Mouse (Mus musculus) CD4-positive helper T cell, adult 2 months (primary cell): ENCODE data around the gene Efcab9.
"Not testable (repeated sequence)": the region's sequence is repeated elsewhere in the genome, so short reads cannot be mapped to it uniquely, and the experiment has no call there.

Experiments
- DNase-seq: peaks from one replicate; pipeline ENCODE4 v3.0.0-alpha.2; 2012; ENCODE audit warnings: low read depth, missing footprints, low spot score

The Efcab9 gene

DNA sequence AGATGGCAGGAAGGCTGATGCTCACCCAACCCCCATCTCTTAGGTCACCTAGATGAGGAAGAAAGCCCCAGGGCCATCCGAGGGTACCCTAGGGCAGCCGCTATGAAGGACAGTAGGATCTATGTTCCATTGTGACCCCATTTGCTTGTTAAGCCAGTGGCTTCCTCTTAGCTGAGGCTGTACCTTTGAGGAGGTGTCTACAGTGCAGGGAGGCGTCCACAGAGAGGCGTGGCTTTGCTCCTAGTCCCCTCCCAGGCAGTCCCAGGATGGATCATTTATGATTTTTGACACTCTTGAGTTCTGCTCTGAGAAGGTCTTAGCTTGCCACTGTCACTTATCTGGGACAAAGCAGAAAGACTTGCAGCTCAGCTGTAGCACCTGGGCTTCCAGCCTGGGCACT, 7.0 kb upstream of the Efcab9 start:
- DNase-seq = peak; percentile 41

DNA sequence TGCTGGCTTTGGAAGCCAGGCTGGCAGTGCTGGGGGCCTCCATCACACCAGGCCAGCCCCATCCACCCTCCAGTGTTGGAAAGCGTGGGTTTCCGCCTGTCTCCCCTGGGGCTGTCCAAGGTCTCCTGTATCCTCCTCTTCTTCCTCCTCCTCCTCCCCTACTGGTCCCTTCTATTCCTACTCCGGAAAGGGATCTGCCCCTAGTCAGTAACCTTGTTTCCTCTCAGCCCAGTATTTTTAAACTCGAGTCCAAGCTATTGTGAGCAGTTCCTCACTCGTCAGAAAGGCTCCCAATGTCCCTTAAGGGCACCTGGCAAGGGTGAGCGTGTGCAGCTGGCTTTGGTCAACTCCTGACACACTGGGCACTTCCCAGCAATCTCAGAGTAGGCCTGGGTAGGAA, 6.6 kb upstream of the Efcab9 start:
- DNase-seq = no peak

DNA sequence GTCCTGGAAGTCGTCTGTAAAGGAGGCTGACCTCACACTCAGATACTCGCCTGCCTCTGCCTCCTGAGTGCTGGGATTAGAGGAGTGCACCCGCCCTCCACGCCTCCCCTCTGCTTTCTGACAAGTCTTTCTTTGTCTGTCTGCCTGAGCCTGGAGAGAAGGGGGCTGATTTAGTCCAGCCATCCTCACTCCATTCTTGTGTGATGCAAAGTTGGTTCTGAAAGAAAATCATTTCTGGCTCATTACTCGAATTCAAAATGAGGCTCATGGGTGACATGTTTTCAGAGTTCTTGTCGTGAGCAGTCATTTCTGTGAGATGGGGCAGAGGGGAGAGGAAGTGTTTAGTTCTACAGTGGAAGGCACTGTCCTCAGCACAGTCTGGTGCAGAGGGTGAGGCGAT, 5.1 kb upstream of the Efcab9 start:
- DNase-seq = no peak

DNA sequence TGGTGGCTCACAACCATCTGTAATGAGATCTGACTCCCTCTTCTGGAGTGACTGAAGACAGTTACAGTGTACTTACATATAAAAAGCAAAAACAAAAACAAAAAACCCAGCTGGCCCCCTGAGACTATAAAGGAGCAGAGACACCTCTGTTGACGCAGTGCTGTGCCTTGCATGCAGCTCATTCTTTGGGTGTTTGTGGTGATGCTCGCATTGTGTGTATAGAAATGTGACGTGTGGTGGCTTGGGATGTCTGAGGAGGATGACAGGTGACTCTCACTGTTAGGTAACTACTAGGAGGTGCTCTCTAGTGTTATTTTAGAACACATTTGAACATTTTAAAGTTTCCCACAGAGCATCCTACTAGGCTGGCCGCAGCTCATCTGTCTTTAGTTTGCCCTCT, 3.8 kb upstream of the Efcab9 start:
- DNase-seq = peak; percentile 64

DNA sequence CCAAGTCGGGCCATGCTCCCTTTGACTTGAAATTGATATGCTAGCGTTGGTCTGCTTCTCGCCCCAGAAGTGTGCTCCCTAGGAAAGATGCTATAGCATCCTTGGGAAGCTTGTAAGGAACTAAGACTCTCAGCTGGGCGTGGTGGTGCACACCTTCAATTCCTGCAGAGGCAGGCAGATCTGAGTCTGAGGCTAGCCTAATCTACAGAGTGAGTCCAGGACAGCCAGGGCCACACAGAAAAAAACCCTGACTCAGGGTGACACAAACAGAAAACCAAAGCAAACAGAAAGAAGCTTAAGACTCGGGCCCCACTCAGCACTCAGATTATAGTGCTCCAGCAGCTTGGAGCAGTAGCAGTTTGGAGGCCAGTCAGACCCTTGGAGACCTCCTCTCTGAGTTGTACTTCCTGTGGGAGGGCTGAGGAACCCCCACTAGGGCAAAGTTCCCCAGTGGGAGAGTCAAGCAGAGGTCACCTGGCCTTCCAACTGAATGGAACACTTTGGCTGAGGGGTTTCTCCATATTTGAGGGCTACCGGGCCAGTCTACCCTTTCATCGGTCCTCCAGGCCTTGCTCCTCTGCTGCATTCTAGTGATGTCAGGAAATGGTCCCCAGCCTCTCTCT, 2.7 kb upstream of the Efcab9 start:
- DNase-seq = peak; percentile 58

DNA sequence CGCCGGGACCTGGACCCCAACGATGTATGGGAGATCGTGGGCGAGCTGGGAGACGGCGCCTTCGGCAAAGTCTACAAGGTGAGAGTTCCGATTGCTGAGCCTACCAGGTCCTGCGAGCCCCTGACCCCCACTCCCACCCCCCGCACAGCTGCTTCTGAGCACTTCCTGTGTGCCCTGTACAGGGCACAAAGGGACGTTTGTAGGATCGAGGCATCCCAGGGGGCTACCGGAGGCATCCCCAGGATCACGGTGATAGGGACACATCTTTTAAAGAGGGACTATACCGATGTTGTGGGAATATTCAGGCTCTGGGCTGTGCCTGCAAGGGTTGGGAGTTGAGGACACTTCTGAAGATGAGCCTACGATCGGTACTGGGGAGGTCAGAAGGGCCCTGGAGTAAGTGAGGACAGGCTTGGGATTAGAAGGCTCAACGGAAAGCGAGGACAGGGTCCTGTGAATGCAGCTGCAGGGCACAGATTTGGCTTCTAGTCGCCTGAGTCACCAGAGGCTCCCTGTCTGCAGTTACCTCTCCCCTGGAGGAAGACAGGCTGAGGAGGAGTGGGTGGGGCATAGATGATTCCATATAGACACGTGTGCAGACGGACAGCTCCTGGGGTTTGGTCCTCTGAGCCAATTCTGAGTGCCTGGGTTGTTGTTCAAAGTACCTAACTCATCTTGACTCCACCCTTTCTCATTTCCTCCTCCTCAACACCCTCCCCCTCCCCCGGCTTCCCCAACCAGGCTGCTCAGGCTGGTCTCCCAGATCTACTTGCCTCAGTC, 1.8 kb upstream of the Efcab9 start:
- DNase-seq = peak; percentile 91

DNA sequence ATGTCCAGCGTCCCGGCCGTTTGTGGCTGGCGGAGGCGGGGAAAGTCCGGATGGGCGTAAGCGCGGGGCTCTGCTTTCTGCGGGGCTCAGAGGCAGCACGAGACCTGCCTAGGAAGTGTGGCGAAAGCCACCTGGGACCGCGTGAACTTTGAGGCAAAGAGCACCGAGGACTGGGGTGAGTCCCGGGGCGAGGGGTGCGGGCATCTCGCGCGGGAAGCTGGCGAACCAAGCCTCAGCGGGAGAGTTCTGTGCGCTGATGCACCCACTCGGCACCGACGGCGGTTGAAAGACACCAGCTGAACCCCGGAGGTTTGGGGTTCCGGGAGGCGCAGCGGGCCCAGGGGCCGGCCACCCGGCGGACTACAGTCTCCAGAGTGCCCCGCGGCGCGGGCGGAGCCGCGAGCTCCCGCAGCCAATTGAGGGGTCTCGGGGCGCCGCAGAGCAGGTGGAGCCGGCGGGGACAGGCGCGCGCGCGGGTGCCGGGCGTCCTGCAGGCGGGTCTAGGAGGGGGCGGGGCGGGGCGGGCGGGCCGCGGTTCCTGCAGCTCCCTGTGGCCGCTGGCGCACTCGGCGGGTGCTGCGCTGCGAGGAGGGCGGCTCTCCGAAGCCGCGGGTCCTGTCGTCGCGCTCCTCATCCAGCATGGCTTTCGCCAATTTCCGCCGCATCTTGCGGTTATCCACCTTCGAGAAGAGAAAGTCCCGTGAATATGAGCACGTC, 1.0 kb upstream of the Efcab9 start, which contains the start of gene Stk10:
Gene Stk10 (plus strand): TSS at position 541 of the 717 bp plus-strand sequence.
- peak; percentile 94 for DNase-seq

DNA sequence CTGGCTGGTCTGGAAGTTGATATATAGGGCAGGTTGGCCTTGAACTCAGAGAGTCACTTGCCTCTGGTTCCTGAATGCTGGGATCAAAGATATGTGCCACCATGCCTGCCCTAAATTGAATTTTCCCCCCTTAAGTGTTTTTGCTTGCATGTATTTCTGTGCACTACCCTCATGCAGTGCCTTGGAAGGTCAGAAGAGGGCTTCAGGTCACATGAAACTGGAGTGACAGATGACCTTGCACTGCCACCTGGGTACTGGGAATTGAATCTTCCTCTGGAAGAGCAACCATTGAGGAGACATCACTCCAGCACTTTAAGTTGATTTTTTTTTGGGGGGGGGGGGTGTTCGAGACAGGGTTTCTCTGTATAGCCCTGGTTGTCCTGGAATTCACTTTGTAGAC, 1.7 kb downstream of the Efcab9 start:
- DNase-seq = no peak

DNA sequence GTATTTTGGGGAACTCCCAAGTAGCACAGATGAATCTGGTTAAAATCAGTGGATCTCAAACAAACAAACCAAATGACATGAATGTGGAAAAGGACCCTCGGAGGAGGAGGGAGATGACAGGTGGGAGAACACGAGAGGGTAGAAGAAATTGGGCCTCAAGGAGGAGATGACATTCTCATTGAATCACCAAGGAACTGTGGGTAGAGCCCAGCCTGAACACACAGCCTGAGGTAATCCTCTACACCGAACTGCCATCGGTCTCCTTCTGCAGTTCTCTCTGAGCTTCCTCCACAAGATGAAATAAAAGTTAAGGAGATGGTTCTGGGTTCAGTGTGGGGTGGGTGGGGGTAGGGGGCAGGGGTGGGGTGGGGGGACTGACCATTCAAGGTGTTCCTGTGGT, 4.9 kb downstream of the Efcab9 start:
- DNase-seq = no peak

DNA sequence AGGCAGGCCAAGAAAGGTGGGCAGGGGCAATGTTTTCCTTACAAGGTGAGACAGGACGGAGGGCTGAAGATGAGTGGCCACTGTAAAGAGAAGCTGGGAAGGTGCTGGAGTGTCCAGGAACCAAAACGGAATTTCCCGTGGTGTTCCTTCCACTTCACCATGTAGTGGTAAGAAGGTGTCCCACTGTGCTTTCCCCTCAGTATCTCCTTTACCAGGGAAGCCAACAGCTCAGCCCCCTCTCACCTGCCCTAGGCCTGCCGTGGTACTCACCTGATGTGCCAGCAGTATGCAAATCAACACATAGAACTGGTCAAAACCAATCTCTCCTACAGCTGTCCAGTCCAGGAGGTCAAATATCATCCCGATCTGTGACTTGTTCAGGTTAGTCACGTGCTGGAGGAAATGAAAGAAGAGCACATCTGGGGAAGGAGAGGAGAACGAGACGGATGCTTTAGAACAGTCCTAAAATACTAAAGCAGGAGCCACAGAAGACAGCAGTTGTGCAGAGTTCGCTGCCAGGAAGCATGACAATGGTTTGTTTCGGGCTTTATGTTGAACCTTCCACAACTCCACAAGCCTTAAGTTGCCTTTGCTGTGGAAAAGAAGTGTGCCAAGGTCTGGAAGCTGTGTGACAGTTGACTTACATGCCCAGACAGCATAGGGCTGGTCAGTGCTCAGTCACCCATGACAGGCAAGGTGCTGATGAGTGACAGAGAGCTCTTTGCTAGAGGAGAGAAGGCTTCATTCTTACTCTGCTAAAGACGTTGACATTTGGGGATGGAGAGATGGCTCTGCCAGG, 7.6 kb downstream of the Efcab9 start:
- DNase-seq = no peak

DNA sequence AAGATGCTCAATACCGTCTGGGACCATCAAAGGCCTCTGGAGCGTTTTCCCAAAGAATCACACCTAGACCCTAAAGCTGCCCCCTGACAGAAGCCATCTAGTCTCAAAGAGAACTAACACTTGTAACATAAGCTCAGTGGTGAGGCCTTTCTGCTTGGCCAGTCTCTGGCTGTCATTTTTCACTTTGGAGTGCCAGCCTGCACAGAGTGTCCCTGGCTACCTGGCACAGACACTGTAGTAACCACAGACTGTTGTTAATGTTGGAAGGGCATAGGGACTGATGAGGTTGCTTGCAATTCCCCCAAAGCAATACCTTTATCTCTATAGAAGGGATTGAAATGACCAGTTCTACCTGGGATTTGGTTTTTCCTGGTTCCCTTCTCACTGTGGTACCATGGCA, 10.6 kb downstream of the Efcab9 start:
- DNase-seq = no peak

DNA sequence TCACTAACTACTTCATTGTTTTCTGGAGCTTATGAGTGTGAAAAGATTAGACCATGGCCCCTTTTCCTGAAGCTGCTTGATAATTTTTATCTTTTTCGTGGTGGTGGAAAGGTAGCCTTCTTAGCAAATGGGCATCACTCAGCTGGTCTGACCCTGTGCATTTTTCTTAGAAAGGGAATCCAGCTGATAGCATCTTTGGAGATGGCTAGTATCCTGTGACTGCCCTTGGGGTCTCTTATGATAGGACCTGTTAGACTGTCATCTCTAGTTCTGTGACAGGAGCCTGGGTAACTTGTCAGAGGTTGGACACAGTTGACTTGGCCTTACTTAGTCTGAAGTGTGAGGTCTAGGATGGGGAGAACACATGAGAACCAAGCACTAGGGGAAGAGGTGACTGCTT, 12.5 kb downstream of the Efcab9 start:
- DNase-seq = no peak

DNA sequence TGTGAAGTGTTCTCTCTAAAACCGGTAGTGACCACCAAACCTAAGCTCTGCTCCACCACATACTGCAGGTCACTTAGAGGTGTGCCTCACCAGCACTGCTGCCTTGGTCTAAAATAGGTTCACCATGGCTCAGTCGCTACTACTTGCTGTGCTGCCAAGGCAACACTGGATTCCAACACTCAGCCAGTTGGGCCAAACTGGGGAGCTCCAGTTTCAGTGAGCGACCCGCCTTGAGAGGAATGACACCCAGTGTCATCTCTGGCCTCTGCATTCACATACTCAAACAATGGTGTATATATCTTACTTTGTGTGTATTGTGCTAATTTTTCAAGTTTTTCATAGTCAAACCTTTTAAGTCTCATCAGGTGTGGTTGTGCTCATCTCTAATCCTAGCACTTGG, 13.1 kb downstream of the Efcab9 start:
- DNase-seq = no peak

DNA sequence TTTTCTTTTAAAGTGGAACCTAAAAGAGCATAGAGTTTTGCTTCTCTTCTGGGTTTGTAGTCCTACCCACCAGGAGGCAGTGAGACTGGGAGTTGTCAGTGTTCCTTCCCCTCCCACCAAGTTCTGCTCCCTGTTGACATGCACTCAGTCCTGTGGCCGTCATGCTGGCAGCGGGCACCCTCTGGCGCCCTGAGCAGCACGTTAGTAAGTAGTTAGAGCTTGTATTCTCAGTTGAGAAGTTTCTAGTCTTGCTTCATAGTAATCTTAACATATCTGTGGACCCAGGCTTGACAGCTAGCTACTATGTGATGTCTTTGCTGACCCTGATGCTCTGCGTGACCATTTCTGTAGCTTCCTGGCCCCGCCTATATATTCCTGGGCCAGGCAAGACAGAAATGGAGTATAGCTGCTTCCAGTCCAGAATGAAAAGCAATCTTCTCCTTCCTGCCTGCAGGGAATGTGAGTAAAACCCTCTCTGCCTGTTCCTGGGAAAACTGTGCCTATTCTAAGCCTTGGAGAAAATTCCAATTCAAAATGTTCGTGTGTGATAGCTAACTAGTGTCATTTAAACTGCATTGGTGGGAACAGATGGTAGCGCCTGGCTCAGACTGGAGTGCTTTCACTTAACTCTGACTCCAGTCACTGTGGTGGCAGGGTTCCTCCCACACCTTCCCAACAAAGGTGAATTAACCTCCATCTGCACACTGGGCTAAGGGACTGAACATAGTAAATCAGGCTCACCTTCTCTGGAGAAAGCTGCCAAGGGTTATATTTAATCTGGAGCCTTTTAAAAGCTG, 14.8 kb downstream of the Efcab9 start:
- no peak for DNase-seq

DNA sequence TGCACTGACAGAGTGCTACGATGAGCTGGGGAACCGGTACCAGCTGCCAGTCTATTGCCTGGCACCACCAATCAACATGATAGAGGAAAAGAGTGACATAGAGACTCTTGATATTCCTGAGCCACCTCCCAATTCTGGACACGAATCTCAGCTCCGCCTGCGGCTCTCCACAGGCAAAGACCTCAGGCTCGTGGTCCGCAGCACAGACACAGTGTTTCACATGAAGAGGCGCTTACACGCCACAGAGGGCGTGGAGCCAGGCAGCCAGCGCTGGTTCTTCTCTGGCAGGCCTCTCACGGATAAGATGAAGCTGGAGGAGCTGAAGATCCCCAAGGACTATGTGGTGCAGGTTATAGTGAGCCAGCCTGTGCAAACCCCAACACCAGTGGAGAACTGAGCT, 15.8 kb downstream of the Efcab9 start:
- no peak for DNase-seq

DNA sequence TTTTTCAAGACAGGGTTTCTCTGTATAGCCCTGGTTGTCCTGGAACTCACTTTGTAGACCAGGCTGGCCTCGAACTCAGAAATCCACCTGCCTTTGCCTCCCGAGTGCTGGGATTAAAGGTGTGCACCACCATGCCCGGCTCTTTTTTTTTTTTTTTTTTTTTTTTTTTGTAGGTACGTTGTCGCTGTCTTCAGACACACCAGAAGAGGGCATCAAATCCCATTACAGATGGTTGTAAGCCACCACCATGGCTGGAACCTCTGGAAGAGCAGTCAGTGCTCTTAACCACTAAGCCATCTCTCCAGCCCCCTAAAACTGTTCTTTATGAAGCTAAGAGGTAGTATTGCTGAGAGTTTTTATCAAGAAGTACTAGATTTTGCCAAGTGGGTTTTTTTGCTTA, 17.0 kb downstream of the Efcab9 start:
- DNase-seq = not testable (repeated sequence)

DNA sequence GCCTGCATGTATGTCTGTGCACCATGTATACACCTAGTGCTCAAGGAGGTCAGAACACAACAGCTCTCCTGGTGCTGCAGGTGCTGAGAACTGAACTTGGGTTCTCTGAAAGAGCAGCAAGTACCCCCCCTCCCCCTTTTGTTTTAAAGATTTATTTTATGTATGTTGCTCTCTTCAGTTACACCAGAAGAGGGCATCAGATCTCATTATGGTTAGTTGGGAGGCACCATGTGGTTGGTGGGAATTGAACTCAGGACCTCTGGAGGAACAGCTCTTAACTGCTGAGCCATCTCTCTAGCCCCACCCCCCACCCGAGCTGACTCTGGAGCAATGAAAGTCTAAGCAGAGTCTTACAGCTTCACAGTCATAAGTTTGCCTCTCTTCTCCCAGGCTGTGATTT, 21.0 kb downstream of the Efcab9 start:
- DNase-seq = peak; percentile 24

DNA sequence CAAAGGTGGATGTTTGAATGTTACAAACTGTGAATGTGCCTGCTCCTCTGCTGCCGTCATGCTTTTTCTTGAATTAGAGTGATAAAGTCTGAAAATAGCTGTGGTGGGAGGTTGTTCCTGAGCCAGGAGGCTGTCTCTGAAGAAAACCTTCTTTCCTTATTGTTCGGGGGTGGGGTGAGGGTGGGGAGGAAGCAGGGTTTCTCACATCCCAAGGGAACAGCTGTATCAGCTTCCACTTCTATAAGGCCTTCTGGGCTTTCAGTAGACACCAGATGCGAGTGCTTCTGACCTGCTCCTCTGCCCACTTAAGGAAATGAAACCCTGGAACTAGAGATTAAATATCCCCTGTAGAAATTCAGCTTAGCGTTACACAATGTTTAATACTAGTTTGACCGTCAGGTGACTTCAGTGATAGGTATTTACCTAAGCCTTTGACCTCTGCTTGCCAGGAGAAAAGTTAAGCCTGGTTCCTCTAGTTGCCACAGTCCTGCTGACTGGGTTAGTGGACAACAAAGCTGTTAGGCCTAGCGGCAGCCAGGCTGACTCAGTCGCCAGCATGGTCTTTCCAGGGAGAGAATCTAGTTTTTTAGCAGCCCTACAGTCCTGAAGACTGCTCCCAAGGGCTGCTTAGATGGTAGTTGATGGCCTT, 26.7 kb downstream of the Efcab9 start:
- no peak for DNase-seq

DNA sequence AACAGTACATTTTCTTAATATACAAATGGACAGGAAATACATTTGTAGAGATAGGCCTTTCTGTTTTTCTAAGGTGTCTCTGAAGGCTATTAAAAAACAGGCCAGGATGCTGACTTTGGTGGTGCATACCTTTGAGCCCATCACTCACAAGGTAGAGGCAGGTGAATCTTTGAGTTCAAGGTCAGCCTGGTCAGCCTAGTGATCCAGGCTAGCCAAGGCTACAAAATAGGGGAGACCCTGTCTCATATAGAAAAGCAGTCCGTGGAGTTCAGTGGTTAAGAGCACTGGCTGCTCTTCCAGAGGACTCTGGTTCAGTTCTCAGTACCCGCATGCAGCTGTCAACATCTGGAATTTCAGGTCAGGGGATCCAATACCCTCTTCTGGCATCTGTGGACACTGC, 28.2 kb downstream of the Efcab9 start:
- DNase-seq = no peak

DNA sequence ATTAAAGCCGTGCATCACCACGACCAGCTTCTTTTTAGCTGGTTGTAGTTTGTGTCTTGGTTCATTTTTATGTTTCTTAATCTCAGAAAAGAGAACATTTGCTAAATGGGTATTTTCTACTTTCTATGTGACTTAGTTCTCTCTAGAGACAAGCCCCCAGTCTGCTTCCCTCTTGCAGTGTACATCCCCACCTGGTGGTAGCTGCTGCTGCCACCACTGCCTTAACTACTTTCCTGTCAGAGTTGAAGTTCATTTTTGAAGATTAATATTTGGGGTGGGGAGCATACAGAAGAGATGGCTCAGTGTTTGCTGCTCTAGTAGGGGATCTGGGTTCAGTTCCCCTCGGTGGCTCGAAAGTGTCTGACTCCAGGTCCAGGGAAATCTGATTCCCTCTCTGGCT, 31.9 kb downstream of the Efcab9 start:
- no peak for DNase-seq
